Mouse (Mus musculus): ENCODE measurements at regions not wholly inside any gene's neighbourhood (a gene's known extent, or its start where the extent isn't known, plus 50 kb on each side); places are given as distances from the start of the nearest gene placed in this dataset.

- no peak for DNase-seq (ENCODE audit: low read depth, low spot score)
Observed at GRCm38 (mm10) chr8:43407332-43407731, 100.6 kb upstream of the Zfp42 start.

DNA sequence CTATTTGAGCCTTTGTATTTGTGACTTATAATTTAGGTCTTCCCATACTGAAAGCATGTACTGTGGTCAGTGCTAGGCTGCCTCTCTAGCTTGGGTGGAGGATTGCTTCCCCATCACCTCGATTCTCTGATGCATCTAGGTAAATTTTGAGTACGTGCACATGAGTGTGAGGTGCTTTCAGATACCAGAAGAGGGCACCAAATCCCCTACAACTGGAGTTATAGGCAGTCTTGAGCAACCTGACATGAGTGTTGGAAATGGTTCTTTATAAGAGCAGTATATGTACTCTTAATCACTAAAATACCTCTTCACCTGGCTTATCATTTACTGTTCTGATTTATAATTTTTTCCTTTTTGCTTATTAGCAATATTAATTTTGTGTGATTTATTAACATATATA lies 86.3 kb upstream of the Zfp42 start:
- DNase-seq (ENCODE audit: low read depth, low spot score), result peak; percentile 4

GRCm38 (mm10) chr8:43390422-43391170 lies 83.8 kb upstream of the Zfp42 start:
- no peak for DNase-seq (ENCODE audit: low read depth, low spot score)
